Mouse (Mus musculus) G1E (cell line): ENCODE measurements around the gene Taf1c.

Experiments used
- CTCF ChIP-seq: IDR thresholded peaks from 2 replicates; pipeline ENCODE4 v1.5.1; 2012; ENCODE audit warnings: low read depth, low read length, inconsistent platforms, mixed read lengths
- GATA2 ChIP-seq: IDR thresholded peaks from 2 replicates; pipeline ENCODE4 v1.6.1; 2012; ENCODE audit warnings: low read depth, low read length, inconsistent platforms, borderline replicate concordance

- TF ChIP-seq CTCF: no peak
- no peak for TF ChIP-seq GATA2
These were observed 56.4 kb downstream of the Taf1c start for GRCm38 (mm10) chr8:119548560-119549113.
